Mouse (Mus musculus) heart, postnatal 0 days (tissue): ENCODE results near the gene Jmjd1c. TPM values are rescaled to one million over a fixed set of nuclear protein-coding genes. Genes with fewer than 3 reads are reported as not detected.

Experiments
- ATAC-seq: fragments of 200-750 bp; cut with Nextera tagmentation; 2 replicates; pipeline ENCODE4 v1.8.0; 2017; ENCODE audit warnings: low read depth, moderate number of reproducible peaks, moderate library complexity; ENCODE audit not compliant: insufficient read depth
- DNase-seq: peaks from one replicate; pipeline ENCODE4 v3.0.0-alpha.2; 2016; ENCODE audit warnings: low spot score
- H3K27ac ChIP-seq: fragments of 300-500 bp; sonication (generic); 2 replicates; pipeline ENCODE4 v1.5.1; 2014; ENCODE audit warnings: low read depth, mild to moderate bottlenecking
- H3K27me3 ChIP-seq: fragments of 300-500 bp; sonication (generic); 2 replicates; pipeline ENCODE4 v1.6.1; 2014; ENCODE audit warnings: low read length, mixed read lengths; ENCODE audit not compliant: control insufficient read depth, insufficient read depth
- H3K36me3 ChIP-seq: fragments of 300-500 bp; sonication (generic); replicated peaks from 2 replicates; pipeline ENCODE4 v1.6.1; 2014; ENCODE audit warnings: low read length, mixed read lengths; ENCODE audit not compliant: control insufficient read depth, insufficient read depth
- H3K4me1 ChIP-seq: fragments of 300-500 bp; sonication (generic); 2 replicates; pipeline ENCODE4 v1.6.1; 2014; ENCODE audit warnings: antibody characterized with exemption; ENCODE audit not compliant: control insufficient read depth, insufficient read depth
- H3K4me2 ChIP-seq: fragments of 300-500 bp; sonication (generic); 2 replicates; pipeline ENCODE4 v1.6.1; 2014; ENCODE audit warnings: low read depth, mild to moderate bottlenecking, low read length, moderate library complexity
- H3K4me3 ChIP-seq: fragments of 300-500 bp; sonication (generic); 2 replicates; pipeline ENCODE4 v1.5.1; 2014; ENCODE audit warnings: low read depth, low read length
- H3K9ac ChIP-seq: fragments of 300-500 bp; sonication (generic); replicated peaks from 2 replicates; pipeline ENCODE4 v1.6.1; 2014; ENCODE audit warnings: low read depth, low read length, mixed read lengths
- H3K9me3 ChIP-seq: fragments of 300-500 bp; sonication (generic); replicated peaks from 2 replicates; pipeline ENCODE4 v1.6.1; 2016; ENCODE audit warnings: low read length; ENCODE audit not compliant: control insufficient read depth
- CTCF ChIP-seq: IDR thresholded peaks from 2 replicates; pipeline ENCODE4 v1.5.1; 2016; ENCODE audit warnings: antibody characterized with exemption, control low read depth, low read depth
- EP300 ChIP-seq: IDR thresholded peaks from 2 replicates; pipeline ENCODE4 v1.6.1; 2016; ENCODE audit warnings: antibody characterized with exemption, low read depth
- WGBS: fragments of 180-500 bp; shearing (Covaris S2); extraction: QIAGEN DNeasy Blood & Tissue Kit; methylation state at CpG from one replicate; pipeline ENCODE4 v1.1.7; 2014; 5-methylcytosine and 5-hydroxymethylcytosine counted together
- polyA plus RNA-seq: library from polyadenylated mRNA; unstranded; fragments of >200 nt; fragmentation: Nextera tagmentation; extraction: Ambion mirVana; gene quantifications from 2 replicates; pipeline ENCODE4 v1.2.1, GENCODE M21; 2015
- total RNA-seq: library from RNA; depleted of rRNA; stranded (reverse); fragments of >200 nt; gene quantifications from 2 replicates; pipeline ENCODE4 v1.2.3, GENCODE M21; 2014; ENCODE audit warnings: low replicate concordance

Jmjd1c gene
- total and polyA plus RNA-seq, 2 experiments from 2014 or later, result 28.1 to 42.4 TPM

DNA sequence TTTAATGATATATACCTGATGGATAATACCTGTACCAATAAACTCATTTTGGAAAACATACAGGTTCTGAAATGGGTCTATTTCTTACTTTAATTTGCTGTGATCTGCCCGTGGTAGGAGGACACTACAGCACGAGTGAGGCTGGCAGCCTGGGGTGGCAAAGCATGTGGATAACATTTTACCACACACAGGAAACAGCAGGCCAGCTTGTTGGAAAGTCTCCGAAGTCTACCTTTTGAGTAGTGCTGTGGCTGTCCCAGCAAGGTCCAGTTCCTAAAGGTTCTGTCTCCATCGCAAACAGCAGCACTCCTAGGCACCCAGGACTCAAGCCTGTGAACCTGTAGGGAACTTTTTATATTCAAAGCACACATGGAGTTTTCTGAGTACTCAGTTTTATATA is 49.7 kb downstream of the Jmjd1c start:
- no peaks in the 10 kb centered on the region for H3K27me3 ChIP-seq
- H3K9ac ChIP-seq, result no peak overlapping the region
- no peak for DNase-seq
- H3K27ac ChIP-seq, result no peak overlapping the region
- H3K36me3 ChIP-seq, result no peaks in the 10 kb centered on the region
- no peak for ATAC-seq
- WGBS, result 61% methylated on average over 4 of the region's 4 CpGs
- peaks cover 10% of the 10 kb centered on the region; the same call in 1 of the 2 replicates for H3K4me1 ChIP-seq
- no peak overlapping the region for H3K4me3 ChIP-seq
- H3K4me2 ChIP-seq, result no peak overlapping the region
- TF ChIP-seq EP300, result no peak
- no peak for TF ChIP-seq CTCF
- no peaks in the 10 kb centered on the region for H3K9me3 ChIP-seq

DNA sequence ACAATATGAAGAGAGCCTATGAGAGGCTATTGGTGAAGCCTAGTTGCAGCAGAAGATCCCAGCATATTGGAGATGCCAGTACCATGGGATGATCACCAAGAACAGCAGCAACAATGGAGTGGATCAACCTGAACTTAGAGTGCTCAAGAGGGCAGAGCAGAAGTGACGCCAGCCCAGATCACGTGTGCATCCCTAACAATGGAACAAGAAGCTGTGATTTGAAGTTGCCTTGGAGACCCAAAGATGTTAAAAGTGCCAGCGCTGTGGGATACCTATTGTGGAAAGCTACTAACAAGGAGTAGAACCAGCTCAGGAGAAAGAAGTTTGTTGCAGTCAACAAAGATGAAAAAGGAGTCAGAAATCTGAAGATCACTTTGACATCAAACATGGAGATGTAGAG is 55.8 kb downstream of the Jmjd1c start:
- Histone ChIP-seq H3K36me3 (no peaks in the 10 kb centered on the region), H3K9ac (no peak overlapping the region), H3K9me3 (no peaks in the 10 kb centered on the region), H3K27ac (no peak overlapping the region), H3K4me1 (peaks cover 3% of the 10 kb centered on the region; the same call in 1 of the 2 replicates), H3K4me3 (no peak overlapping the region), H3K4me2 (no peak overlapping the region), H3K27me3 (no peaks in the 10 kb centered on the region)
- TF ChIP-seq CTCF, result no peak
- no peak for TF ChIP-seq EP300
- WGBS, result 92% methylated on average over 3 of the region's 3 CpGs
- ATAC-seq (no peak), DNase-seq (no peak)

- 90% methylated on average over 3 of the region's 3 CpGs for WGBS
- no peak for DNase-seq
- H3K4me2 ChIP-seq, result no peak overlapping the region
- H3K27me3 ChIP-seq, result no peaks in the 10 kb centered on the region
- no peak overlapping the region for H3K27ac ChIP-seq
- no peaks in the 10 kb centered on the region for H3K9me3 ChIP-seq
- H3K4me3 ChIP-seq, result no peak overlapping the region
- H3K9ac ChIP-seq, result no peak overlapping the region
- no peak for ATAC-seq
- TF ChIP-seq CTCF, result no peak
- TF ChIP-seq EP300, result no peak
- H3K4me1 ChIP-seq, result no peaks in the 10 kb centered on the region
- H3K36me3 ChIP-seq, result peaks cover 5% of the 10 kb centered on the region
Observed at GRCm38 (mm10) chr10:67154647-67155046, 58.7 kb downstream of the Jmjd1c start.

GRCm38 (mm10) chr10:67174049-67174448 is 78.1 kb downstream of the Jmjd1c start:
- ATAC-seq (no peak), DNase-seq (no peak)
- Histone ChIP-seq H3K4me1 (0 out of 2 replicates have a peak, but pooled peaks cover 9% of the 10 kb centered on the region), H3K36me3 (peaks cover 5% of the 10 kb centered on the region; the same call in 1 of the 2 replicates), H3K9me3 (no peaks in the 10 kb centered on the region), H3K9ac (no peak overlapping the region), H3K4me3 (no peak overlapping the region), H3K27ac (no peak overlapping the region), H3K27me3 (no peaks in the 10 kb centered on the region), H3K4me2 (no peak overlapping the region)
- no peak for TF ChIP-seq EP300
- no peak for TF ChIP-seq CTCF
- WGBS, result 98% methylated on average over 1 of the region's 1 CpGs

- DNase-seq (no peak), ATAC-seq (no peak)
- Histone ChIP-seq H3K27me3 (no peaks in the 10 kb centered on the region), H3K4me1 (0 out of 2 replicates have a peak, but pooled peaks cover 9% of the 10 kb centered on the region), H3K4me2 (no peak overlapping the region), H3K27ac (no peak overlapping the region), H3K9me3 (no peaks in the 10 kb centered on the region), H3K36me3 (no peaks in the 10 kb centered on the region), H3K4me3 (no peak overlapping the region), H3K9ac (no peak overlapping the region)
- WGBS, result 81% methylated on average over 7 of the region's 7 CpGs
- TF ChIP-seq CTCF (no peak), EP300 (no peak)
Observed at GRCm38 (mm10) chr10:67176031-67176430, 80.1 kb downstream of the Jmjd1c start.

GRCm38 (mm10) chr10:67176932-67177331 is 81.0 kb downstream of the Jmjd1c start:
- WGBS, result 38% methylated on average over 3 of the region's 3 CpGs
- DNase-seq (no peak), ATAC-seq (no peak)
- Histone ChIP-seq H3K27me3 (no peaks in the 10 kb centered on the region), H3K9ac (no peak overlapping the region), H3K27ac (no peak overlapping the region), H3K4me3 (no peak overlapping the region), H3K9me3 (no peaks in the 10 kb centered on the region), H3K4me1 (0 out of 2 replicates have a peak, but pooled peaks cover 9% of the 10 kb centered on the region), H3K36me3 (no peaks in the 10 kb centered on the region), H3K4me2 (no peak overlapping the region)
- TF ChIP-seq EP300, result no peak
- TF ChIP-seq CTCF, result no peak
